Mouse (Mus musculus) hindbrain, embryonic 15.5 days (tissue): ENCODE data around the gene Bsn. TPM values are rescaled to one million over a fixed set of nuclear protein-coding genes. Genes with fewer than 3 reads are reported as not detected.

ENCODE experiments used
- ATAC-seq: fragments of 200-750 bp; cut with Nextera tagmentation; 2 replicates; pipeline ENCODE4 v1.8.0; 2017; ENCODE audit warnings: low read depth, moderate number of reproducible peaks, moderate TSS enrichment; ENCODE audit not compliant: low FRiP score
- H3K27ac ChIP-seq: fragments of 300-500 bp; sonication (generic); replicated peaks from 2 replicates; pipeline ENCODE4 v1.5.1; 2015; ENCODE audit warnings: mild to moderate bottlenecking, inconsistent platforms
- H3K27me3 ChIP-seq: fragments of 300-500 bp; sonication (generic); 2 replicates; pipeline ENCODE4 v1.6.1; 2015; ENCODE audit warnings: control low read depth, inconsistent platforms
- H3K36me3 ChIP-seq: fragments of 300-500 bp; sonication (generic); 2 replicates; pipeline ENCODE4 v1.6.1; 2015; ENCODE audit warnings: control low read depth, inconsistent platforms
- H3K4me1 ChIP-seq: fragments of 300-500 bp; sonication (generic); replicated peaks from 2 replicates; pipeline ENCODE4 v1.6.1; 2015; ENCODE audit warnings: control low read depth, inconsistent platforms
- H3K4me2 ChIP-seq: fragments of 300-500 bp; sonication (generic); 2 replicates; pipeline ENCODE4 v1.6.1; 2015; ENCODE audit warnings: moderate library complexity, mild to moderate bottlenecking, inconsistent platforms
- H3K4me3 ChIP-seq: fragments of 300-500 bp; sonication (generic); 2 replicates; pipeline ENCODE4 v1.5.1; 2015; ENCODE audit warnings: mild to moderate bottlenecking, inconsistent platforms
- H3K9ac ChIP-seq: fragments of 300-500 bp; sonication (generic); 2 replicates; pipeline ENCODE4 v1.6.1; 2015; ENCODE audit warnings: inconsistent platforms
- H3K9me3 ChIP-seq: fragments of 300-500 bp; sonication (generic); 2 replicates; pipeline ENCODE4 v1.6.1; 2016; ENCODE audit warnings: control low read depth, inconsistent platforms
- WGBS: fragments of 180-500 bp; shearing (Covaris S2); methylation state at CpG from one replicate; pipeline ENCODE4 v1.1.7; 2015; 5-methylcytosine and 5-hydroxymethylcytosine counted together
- polyA plus RNA-seq: library from polyadenylated mRNA; unstranded; fragments of >200 nt; fragmentation: Nextera tagmentation; extraction: Ambion mirVana; gene quantifications from 2 replicates; pipeline ENCODE4 v1.2.1, GENCODE M21; 2015

Bsn gene
- polyA plus RNA-seq, 1 experiment from 2014 or later = 10.0 TPM

DNA sequence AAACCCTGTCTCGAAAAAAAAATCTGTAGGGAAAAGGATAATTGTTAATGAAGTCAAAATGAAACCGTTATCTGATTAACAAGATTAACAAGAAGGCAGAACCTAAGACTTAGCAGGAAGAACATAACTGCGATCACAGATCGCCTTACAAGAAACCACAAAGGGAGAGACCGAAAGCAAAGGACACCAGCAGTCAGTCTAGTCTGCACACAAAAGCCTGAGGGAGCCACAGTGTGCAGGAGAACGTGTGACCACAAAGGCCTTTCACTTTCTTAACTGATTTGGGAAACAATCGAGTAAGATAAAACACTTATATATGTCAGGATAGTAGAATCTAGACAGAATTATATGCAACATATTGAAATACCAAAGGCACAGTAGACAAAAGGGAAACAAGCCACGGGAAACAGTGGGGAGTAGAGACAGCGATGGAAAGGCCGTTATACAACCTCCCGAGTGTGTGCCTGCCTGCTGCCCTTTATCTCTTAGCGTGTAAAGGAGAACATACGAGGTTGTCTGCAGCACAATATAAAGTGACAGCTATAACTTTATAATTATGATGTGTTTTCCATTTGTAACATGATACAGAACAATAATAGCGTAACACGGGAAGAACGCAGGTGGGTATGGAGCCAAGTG is 26.4 kb downstream of the Bsn start:
- Histone ChIP-seq H3K9ac (no peak overlapping the region), H3K27ac (no peak overlapping the region), H3K9me3 (no peaks in the 10 kb centered on the region), H3K36me3 (no peaks in the 10 kb centered on the region), H3K27me3 (no peaks in the 10 kb centered on the region), H3K4me3 (no peak overlapping the region), H3K4me2 (no peak overlapping the region), H3K4me1 (no peaks in the 10 kb centered on the region)
- WGBS = 72% methylated on average over 16 of the region's 16 CpGs
- no peak for ATAC-seq

- H3K36me3 ChIP-seq = no peaks in the 10 kb centered on the region
- H3K9ac ChIP-seq = no peak overlapping the region
- no peak overlapping the region for H3K4me2 ChIP-seq
- H3K4me1 ChIP-seq = no peaks in the 10 kb centered on the region
- no peaks in the 10 kb centered on the region for H3K9me3 ChIP-seq
- no peaks in the 10 kb centered on the region for H3K27me3 ChIP-seq
- WGBS = 75% methylated on average over 7 of the region's 7 CpGs
- ATAC-seq = no peak
- no peak overlapping the region for H3K27ac ChIP-seq
- H3K4me3 ChIP-seq = no peak overlapping the region
Observed at GRCm38 (mm10) chr9:108157891-108158290, 32.3 kb downstream of the Bsn start.

- Histone ChIP-seq H3K4me2 (no peak overlapping the region), H3K4me1 (no peaks in the 10 kb centered on the region), H3K27ac (no peak overlapping the region), H3K9me3 (no peaks in the 10 kb centered on the region; the same call in 1 of the 2 replicates), H3K36me3 (no peaks in the 10 kb centered on the region), H3K4me3 (no peak overlapping the region), H3K9ac (no peak overlapping the region), H3K27me3 (no peaks in the 10 kb centered on the region)
- no peak for ATAC-seq
- 90% methylated on average over 6 of the region's 6 CpGs for WGBS
Observed at GRCm38 (mm10) chr9:108157451-108157850, 32.7 kb downstream of the Bsn start.

- no peak overlapping the region for H3K4me2 ChIP-seq
- no peak overlapping the region for H3K27ac ChIP-seq
- 93% methylated on average over 5 of the region's 5 CpGs for WGBS
- H3K9me3 ChIP-seq = no peaks in the 10 kb centered on the region; the same call in 1 of the 2 replicates
- no peak overlapping the region for H3K4me3 ChIP-seq
- no peaks in the 10 kb centered on the region for H3K4me1 ChIP-seq
- no peak for ATAC-seq
- no peaks in the 10 kb centered on the region for H3K36me3 ChIP-seq
- no peaks in the 10 kb centered on the region for H3K27me3 ChIP-seq
- H3K9ac ChIP-seq = no peak overlapping the region
Observed at GRCm38 (mm10) chr9:108156786-108157185, 33.4 kb downstream of the Bsn start.

GRCm38 (mm10) chr9:108154814-108155213 is 35.4 kb downstream of the Bsn start:
- Histone ChIP-seq H3K9ac (no peak overlapping the region), H3K36me3 (no peaks in the 10 kb centered on the region), H3K4me2 (no peak overlapping the region), H3K4me1 (no peaks in the 10 kb centered on the region), H3K27ac (no peak overlapping the region), H3K9me3 (no peaks in the 10 kb centered on the region; the same call in 1 of the 2 replicates), H3K27me3 (no peaks in the 10 kb centered on the region), H3K4me3 (no peak overlapping the region)
- 92% methylated on average over 12 of the region's 12 CpGs for WGBS
- ATAC-seq = no peak

GRCm38 (mm10) chr9:108153516-108154448 is 36.4 kb downstream of the Bsn start:
- Histone ChIP-seq H3K4me1 (no peaks in the 10 kb centered on the region), H3K27me3 (no peaks in the 10 kb centered on the region), H3K4me3 (no peak overlapping the region), H3K36me3 (no peaks in the 10 kb centered on the region), H3K9ac (no peak overlapping the region), H3K9me3 (no peaks in the 10 kb centered on the region; the same call in 1 of the 2 replicates), H3K4me2 (no peak overlapping the region), H3K27ac (no peak overlapping the region)
- ATAC-seq = no peak; the same call in 1 of the 2 replicates
- WGBS = 83% methylated on average over 12 of the region's 12 CpGs

DNA sequence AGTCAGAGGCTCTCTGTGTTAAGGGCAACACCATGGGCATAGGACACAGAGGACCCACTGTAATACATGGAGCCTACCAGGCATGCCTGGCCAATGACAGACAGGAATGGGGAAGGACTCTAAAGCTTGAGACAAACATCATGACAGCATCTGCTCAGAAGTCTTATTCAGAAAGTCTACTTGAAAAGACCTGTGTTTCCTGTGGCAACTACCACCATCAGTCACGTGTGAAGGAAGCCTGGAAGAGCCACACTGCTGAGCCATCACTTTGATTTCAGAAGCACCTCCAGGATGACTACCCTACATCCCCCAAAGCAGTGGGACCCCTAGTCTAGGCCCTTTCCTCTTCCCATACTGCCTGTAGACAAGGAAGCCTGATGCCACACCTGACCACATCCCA is 39.7 kb downstream of the Bsn start:
- H3K27ac ChIP-seq = no peak overlapping the region
- H3K9me3 ChIP-seq = no peaks in the 10 kb centered on the region; the same call in 1 of the 2 replicates
- H3K4me3 ChIP-seq = no peak overlapping the region
- H3K4me1 ChIP-seq = 0 out of 2 replicates have a peak, but pooled peaks cover 3% of the 10 kb centered on the region
- H3K27me3 ChIP-seq = no peaks in the 10 kb centered on the region
- 70% methylated on average over 1 of the region's 1 CpGs for WGBS
- no peaks in the 10 kb centered on the region for H3K36me3 ChIP-seq
- H3K9ac ChIP-seq = no peak overlapping the region
- ATAC-seq = no peak
- H3K4me2 ChIP-seq = no peak overlapping the region

DNA sequence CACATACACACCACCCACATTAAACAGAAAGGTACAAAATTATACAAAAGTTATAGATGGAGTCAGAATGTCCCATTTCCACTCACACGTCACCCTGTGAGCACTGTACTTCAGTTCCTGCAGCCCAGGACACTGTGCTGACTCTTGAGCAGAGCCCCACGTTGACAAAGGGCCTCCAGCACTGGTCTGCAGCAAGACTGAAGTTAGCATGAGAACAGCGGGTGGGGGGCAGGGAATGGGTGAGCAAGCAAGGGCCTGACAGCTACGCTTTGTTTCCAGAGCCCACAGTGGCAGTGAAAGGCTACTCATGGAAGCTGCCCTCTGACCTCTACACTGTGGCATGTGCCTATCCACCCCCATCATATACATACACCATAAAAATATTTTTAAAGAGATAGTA is 40.4 kb downstream of the Bsn start:
- Histone ChIP-seq H3K9me3 (no peaks in the 10 kb centered on the region; the same call in 1 of the 2 replicates), H3K36me3 (no peaks in the 10 kb centered on the region), H3K27ac (no peak overlapping the region), H3K4me1 (0 out of 2 replicates have a peak, but pooled peaks cover 3% of the 10 kb centered on the region), H3K27me3 (no peaks in the 10 kb centered on the region), H3K4me2 (no peak overlapping the region), H3K4me3 (no peak overlapping the region), H3K9ac (no peak overlapping the region)
- 17% methylated on average over 4 of the region's 4 CpGs for WGBS
- no peak for ATAC-seq

GRCm38 (mm10) chr9:108147606-108148005 is 42.6 kb downstream of the Bsn start:
- 67% methylated on average over 5 of the region's 5 CpGs for WGBS
- no peak overlapping the region for H3K27ac ChIP-seq
- no peaks in the 10 kb centered on the region; the same call in 1 of the 2 replicates for H3K9me3 ChIP-seq
- no peak for ATAC-seq
- no peaks in the 10 kb centered on the region for H3K27me3 ChIP-seq
- no peaks in the 10 kb centered on the region for H3K36me3 ChIP-seq
- 0 out of 2 replicates have a peak, but pooled peaks cover 3% of the 10 kb centered on the region for H3K4me1 ChIP-seq
- no peak overlapping the region for H3K4me2 ChIP-seq
- H3K4me3 ChIP-seq = no peak overlapping the region
- H3K9ac ChIP-seq = no peak overlapping the region

DNA sequence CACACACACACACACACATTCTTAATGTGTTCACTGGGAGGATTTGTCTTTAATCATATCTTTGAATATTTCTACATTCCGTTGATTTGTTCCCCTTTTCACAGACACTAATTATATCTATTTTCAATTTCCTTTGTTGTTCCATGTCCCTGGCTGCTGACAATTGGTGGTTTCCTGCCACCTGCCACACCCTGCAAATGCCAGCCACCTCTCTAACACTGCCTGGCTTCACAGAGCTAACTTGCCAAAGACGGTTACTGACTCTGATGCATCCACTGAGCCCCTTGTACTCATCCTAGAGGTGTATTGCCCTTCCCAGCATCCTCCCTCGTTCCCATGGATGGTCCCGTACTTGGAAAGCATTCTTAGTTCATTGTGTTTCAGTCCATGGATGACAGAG is 43.7 kb downstream of the Bsn start:
- no peak for ATAC-seq
- Histone ChIP-seq H3K27ac (no peak overlapping the region), H3K36me3 (no peaks in the 10 kb centered on the region), H3K4me3 (no peak overlapping the region), H3K9me3 (no peaks in the 10 kb centered on the region), H3K9ac (no peak overlapping the region), H3K4me1 (0 out of 2 replicates have a peak, but pooled peaks cover 3% of the 10 kb centered on the region), H3K4me2 (no peak overlapping the region), H3K27me3 (no peaks in the 10 kb centered on the region)
- WGBS = 78% methylated on average over 4 of the region's 4 CpGs

DNA sequence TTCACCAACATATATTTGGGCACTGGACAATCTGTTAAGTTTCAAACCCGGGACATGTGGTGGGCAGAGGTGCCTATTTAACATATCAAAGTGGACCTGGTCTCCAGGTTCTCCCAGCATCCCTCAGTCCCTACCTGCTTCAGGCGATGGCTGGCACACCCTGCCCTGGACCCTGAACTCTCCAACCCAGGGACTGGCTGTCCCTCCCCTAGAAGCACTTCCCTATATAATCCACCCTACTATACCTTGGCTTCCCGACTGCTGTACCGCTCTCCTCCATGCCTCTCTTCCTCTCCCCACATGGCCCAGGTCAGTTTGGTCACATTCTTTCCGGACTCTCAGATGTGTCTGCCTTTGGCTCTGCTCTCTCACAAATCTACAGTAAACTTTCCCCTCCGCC is 44.4 kb downstream of the Bsn start:
- no peak overlapping the region for H3K9ac ChIP-seq
- 79% methylated on average over 6 of the region's 6 CpGs for WGBS
- no peak for ATAC-seq

More for the DNA sequence above, 44.4 kb downstream of the Bsn start:
- Histone ChIP-seq H3K36me3 (no peaks in the 10 kb centered on the region), H3K4me1 (0 out of 2 replicates have a peak, but pooled peaks cover 3% of the 10 kb centered on the region), H3K4me2 (no peak overlapping the region), H3K9me3 (no peaks in the 10 kb centered on the region), H3K27me3 (no peaks in the 10 kb centered on the region), H3K27ac (no peak overlapping the region), H3K4me3 (no peak overlapping the region)
